Mouse (Mus musculus): ENCODE data around the gene Slc6a8. TPM values are rescaled to one million over a fixed set of nuclear protein-coding genes. Genes with fewer than 3 reads are reported as not detected.

Slc6a8 gene
- polyA plus RNA-seq, 1 experiment from 2014 or later = 8.8 TPM

- no peak for DNase-seq (ENCODE audit: low spot score)
- Histone ChIP-seq H3K36me3 (ENCODE audit: control insufficient read depth, insufficient read depth, low read length) (no peaks in the 10 kb centered on the region), H3K9ac (ENCODE audit: low read depth, low read length) (no peak overlapping the region), H3K4me2 (ENCODE audit: low read depth, low read length) (no peak overlapping the region), H3K27ac (replicated peaks; ENCODE audit: low read depth, low read length) (no peak overlapping the region), H3K27me3 (replicated peaks; ENCODE audit: control insufficient read depth, insufficient read depth, low read length) (no peaks in the 10 kb centered on the region), H3K9me3 (ENCODE audit: control insufficient read depth, low read length) (no peaks in the 10 kb centered on the region), H3K4me1 (ENCODE audit: control insufficient read depth, insufficient read depth, low read length) (no peaks in the 10 kb centered on the region), H3K4me3 (ENCODE audit: low read depth, low read length) (no peak overlapping the region)
- no peak for ATAC-seq (ENCODE audit: low read depth)
- 78% methylated on average over 6 of the region's 6 CpGs for WGBS
Measured at GRCm38 (mm10) chrX:73653392-73653791, 19.6 kb upstream of the Slc6a8 start.

- Histone ChIP-seq H3K36me3 (ENCODE audit: control insufficient read depth, insufficient read depth, low read length) (no peaks in the 10 kb centered on the region), H3K9ac (ENCODE audit: low read depth, low read length) (no peak overlapping the region), H3K27me3 (replicated peaks; ENCODE audit: control insufficient read depth, insufficient read depth, low read length) (no peaks in the 10 kb centered on the region), H3K4me1 (ENCODE audit: control insufficient read depth, insufficient read depth, low read length) (no peaks in the 10 kb centered on the region), H3K27ac (replicated peaks; ENCODE audit: low read depth, low read length) (no peak overlapping the region), H3K4me3 (ENCODE audit: low read depth, low read length) (no peak overlapping the region), H3K9me3 (ENCODE audit: control insufficient read depth, low read length) (no peaks in the 10 kb centered on the region), H3K4me2 (ENCODE audit: low read depth, low read length) (no peak overlapping the region)
- 18% methylated on average over 6 of the region's 6 CpGs for WGBS
- peak; percentile 78 for ATAC-seq (ENCODE audit: low read depth)
- peak; percentile 65 for DNase-seq (ENCODE audit: low spot score)
Measured at GRCm38 (mm10) chrX:73654177-73654576, 18.8 kb upstream of the Slc6a8 start.

DNA sequence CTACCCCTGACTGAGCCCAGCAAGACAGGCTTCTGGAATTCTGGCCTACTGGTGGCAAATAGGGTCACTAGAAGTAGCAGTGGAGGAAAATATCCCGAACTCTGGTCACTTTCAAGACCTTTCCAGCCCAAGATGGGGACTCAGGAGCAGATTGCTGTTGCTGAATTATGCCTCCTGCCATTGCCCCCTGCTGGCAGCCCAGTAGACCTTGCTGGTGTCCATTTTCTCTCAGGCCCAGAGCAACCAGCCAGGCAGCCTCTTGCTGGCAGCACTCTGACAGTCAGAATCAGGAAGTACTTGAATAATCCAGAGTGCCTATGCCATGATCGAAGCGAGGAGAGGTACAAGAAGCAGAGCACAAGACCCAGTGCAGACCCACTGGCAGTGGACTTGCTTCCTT, 17.4 kb upstream of the Slc6a8 start:
- Histone ChIP-seq H3K27me3 (replicated peaks; ENCODE audit: control insufficient read depth, insufficient read depth, low read length) (no peaks in the 10 kb centered on the region), H3K27ac (replicated peaks; ENCODE audit: low read depth, low read length) (no peak overlapping the region), H3K4me1 (ENCODE audit: control insufficient read depth, insufficient read depth, low read length) (no peaks in the 10 kb centered on the region), H3K36me3 (ENCODE audit: control insufficient read depth, insufficient read depth, low read length) (no peaks in the 10 kb centered on the region), H3K4me2 (ENCODE audit: low read depth, low read length) (no peak overlapping the region), H3K4me3 (ENCODE audit: low read depth, low read length) (no peak overlapping the region), H3K9ac (ENCODE audit: low read depth, low read length) (no peak overlapping the region), H3K9me3 (ENCODE audit: control insufficient read depth, low read length) (no peaks in the 10 kb centered on the region)
- DNase-seq (ENCODE audit: low spot score) (peak; percentile 35), ATAC-seq (ENCODE audit: low read depth) (no peak)
- WGBS = 53% methylated on average over 3 of the region's 3 CpGs

DNA sequence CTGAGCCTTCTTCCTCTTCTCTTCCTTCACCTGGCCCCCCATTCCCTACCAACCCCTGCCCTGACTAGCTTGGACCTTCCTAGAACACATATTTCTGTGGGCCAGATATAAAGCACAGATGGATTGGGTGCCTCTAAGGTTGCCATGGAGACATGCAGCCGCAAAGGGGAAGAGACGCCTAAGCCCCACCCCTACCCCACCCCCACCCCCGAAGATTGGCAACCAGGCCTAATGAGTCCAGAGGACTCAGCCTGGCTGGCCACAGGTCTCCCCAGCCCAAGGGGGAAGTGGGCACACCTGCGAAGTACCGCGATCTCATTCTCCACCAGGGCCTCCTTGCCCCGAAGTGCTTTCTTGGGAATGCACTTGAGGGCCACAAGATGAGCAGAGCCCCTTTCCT, 14.6 kb upstream of the Slc6a8 start:
- H3K4me3 ChIP-seq (ENCODE audit: low read depth, low read length) = no peak overlapping the region
- DNase-seq (ENCODE audit: low spot score) = no peak
- no peak for ATAC-seq (ENCODE audit: low read depth)

GRCm38 (mm10) chrX:73658936-73659574, 13.9 kb upstream of the Slc6a8 start:
- no peak for DNase-seq (ENCODE audit: low spot score)

More for the DNA sequence above, 14.6 kb upstream of the Slc6a8 start:
- Histone ChIP-seq H3K4me1 (ENCODE audit: control insufficient read depth, insufficient read depth, low read length) (no peaks in the 10 kb centered on the region), H3K4me2 (ENCODE audit: low read depth, low read length) (peak overlapping the region; percentile 71; the same call in 1 of the 2 replicates), H3K36me3 (ENCODE audit: control insufficient read depth, insufficient read depth, low read length) (no peaks in the 10 kb centered on the region), H3K9me3 (ENCODE audit: control insufficient read depth, low read length) (no peaks in the 10 kb centered on the region), H3K27ac (replicated peaks; ENCODE audit: low read depth, low read length) (no peak overlapping the region), H3K27me3 (replicated peaks; ENCODE audit: control insufficient read depth, insufficient read depth, low read length) (no peaks in the 10 kb centered on the region), H3K9ac (ENCODE audit: low read depth, low read length) (no peak overlapping the region)
- 39% methylated on average over 5 of the region's 7 CpGs for WGBS

GRCm38 (mm10) chrX:73659575-73660283, 13.2 kb upstream of the Slc6a8 start, which contains the start of gene Pnck:
Gene Pnck (minus strand): TSS chrX:73660117.
- ATAC-seq (ENCODE audit: low read depth) (peak; percentile 87), DNase-seq (ENCODE audit: low spot score) (no peak)
- Histone ChIP-seq H3K4me1 (ENCODE audit: control insufficient read depth, insufficient read depth, low read length) (no peaks in the 10 kb centered on the region), H3K27me3 (replicated peaks; ENCODE audit: control insufficient read depth, insufficient read depth, low read length) (no peaks in the 10 kb centered on the region), H3K36me3 (ENCODE audit: control insufficient read depth, insufficient read depth, low read length) (no peaks in the 10 kb centered on the region), H3K27ac (replicated peaks; ENCODE audit: low read depth, low read length) (no peak within 1 kb of the TSS), H3K4me3 (ENCODE audit: low read depth, low read length) (peak within 1 kb of the TSS; percentile 46), H3K4me2 (ENCODE audit: low read depth, low read length) (peak within 1 kb of the TSS; percentile 71), H3K9ac (ENCODE audit: low read depth, low read length) (peak within 1 kb of the TSS; percentile 58), H3K9me3 (ENCODE audit: control insufficient read depth, low read length) (no peaks in the 10 kb centered on the region)
- 31% methylated on average over 12 of the region's 57 CpGs for WGBS

More at GRCm38 (mm10) chrX:73658936-73659574, 13.9 kb upstream of the Slc6a8 start:
- H3K4me2 ChIP-seq (ENCODE audit: low read depth, low read length) = peak overlapping the region; percentile 71
- peak overlapping the region; percentile 46 for H3K4me3 ChIP-seq (ENCODE audit: low read depth, low read length)
- no peaks in the 10 kb centered on the region for H3K36me3 ChIP-seq (ENCODE audit: control insufficient read depth, insufficient read depth, low read length)
- peak; percentile 7; the same call in 1 of the 2 replicates for ATAC-seq (ENCODE audit: low read depth)
- peak overlapping the region; percentile 58 for H3K9ac ChIP-seq (ENCODE audit: low read depth, low read length)
- H3K4me1 ChIP-seq (ENCODE audit: control insufficient read depth, insufficient read depth, low read length) = no peaks in the 10 kb centered on the region
- H3K27me3 ChIP-seq (replicated peaks; ENCODE audit: control insufficient read depth, insufficient read depth, low read length) = no peaks in the 10 kb centered on the region
- H3K27ac ChIP-seq (replicated peaks; ENCODE audit: low read depth, low read length) = no peak overlapping the region
- H3K9me3 ChIP-seq (ENCODE audit: control insufficient read depth, low read length) = no peaks in the 10 kb centered on the region
- 64% methylated on average over 11 of the region's 13 CpGs for WGBS

GRCm38 (mm10) chrX:73660284-73660665, 12.7 kb upstream of the Slc6a8 start:
- WGBS = 63% methylated on average over 3 of the region's 3 CpGs
- Histone ChIP-seq H3K36me3 (ENCODE audit: control insufficient read depth, insufficient read depth, low read length) (no peaks in the 10 kb centered on the region), H3K27ac (replicated peaks; ENCODE audit: low read depth, low read length) (no peak overlapping the region)

GRCm38 (mm10) chrX:73663143-73663542, 9.8 kb upstream of the Slc6a8 start:
- DNase-seq (ENCODE audit: low spot score) (no peak), ATAC-seq (ENCODE audit: low read depth) (no peak)
- Histone ChIP-seq H3K36me3 (ENCODE audit: control insufficient read depth, insufficient read depth, low read length) (no peaks in the 10 kb centered on the region), H3K27ac (replicated peaks; ENCODE audit: low read depth, low read length) (no peak overlapping the region), H3K9ac (ENCODE audit: low read depth, low read length) (no peak overlapping the region), H3K4me3 (ENCODE audit: low read depth, low read length) (no peak overlapping the region), H3K4me1 (ENCODE audit: control insufficient read depth, insufficient read depth, low read length) (no peaks in the 10 kb centered on the region), H3K9me3 (ENCODE audit: control insufficient read depth, low read length) (no peaks in the 10 kb centered on the region), H3K27me3 (replicated peaks; ENCODE audit: control insufficient read depth, insufficient read depth, low read length) (no peaks in the 10 kb centered on the region), H3K4me2 (ENCODE audit: low read depth, low read length) (no peak overlapping the region)

More at GRCm38 (mm10) chrX:73660284-73660665, 12.7 kb upstream of the Slc6a8 start:
- Histone ChIP-seq H3K4me3 (ENCODE audit: low read depth, low read length) (peak overlapping the region; percentile 46), H3K4me2 (ENCODE audit: low read depth, low read length) (peak overlapping the region; percentile 71), H3K9me3 (ENCODE audit: control insufficient read depth, low read length) (no peaks in the 10 kb centered on the region), H3K27me3 (replicated peaks; ENCODE audit: control insufficient read depth, insufficient read depth, low read length) (no peaks in the 10 kb centered on the region), H3K4me1 (ENCODE audit: control insufficient read depth, insufficient read depth, low read length) (no peaks in the 10 kb centered on the region), H3K9ac (ENCODE audit: low read depth, low read length) (peak overlapping the region; percentile 58)
- no peak for DNase-seq (ENCODE audit: low spot score)
- ATAC-seq (ENCODE audit: low read depth) = peak; percentile 4; the same call in 1 of the 2 replicates
